Mouse (Mus musculus): Measurements from ENCODE around the gene Flrt2. TPM values are rescaled to one million over a fixed set of nuclear protein-coding genes. Genes with fewer than 3 reads are reported as not detected.

Flrt2 gene
- total and polyA plus RNA-seq, 3 experiments = not detected

DNA sequence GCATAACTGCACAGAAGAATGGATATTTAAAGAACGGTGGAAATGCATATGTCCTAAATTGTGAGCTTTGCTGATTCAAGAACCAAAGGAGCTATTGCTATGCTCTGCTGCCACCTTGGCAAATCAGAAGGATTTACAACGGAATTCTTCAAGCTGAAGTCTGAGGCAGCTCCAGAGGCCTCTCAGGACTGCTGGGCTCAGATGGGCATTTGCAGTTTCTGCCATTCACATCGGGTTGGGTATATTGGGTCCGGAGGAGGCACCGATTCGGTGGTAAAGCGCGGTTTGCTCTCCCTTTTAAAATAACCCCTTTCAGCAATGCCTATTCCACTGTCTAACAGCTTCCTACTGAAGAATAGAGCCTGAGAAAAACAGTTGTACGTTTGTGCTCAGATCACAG, 1.2 kb upstream of the Flrt2 start:
- Histone ChIP-seq H3K79me2 (replicated peaks; ENCODE audit: control insufficient read depth, extremely low read depth, insufficient read depth, poor library complexity, severe bottlenecking) (no peaks in the 10 kb centered on the region), H3K9me3 (replicated peaks; ENCODE audit: low read length) (peaks cover 71% of the 10 kb centered on the region), H3K36me3 (replicated peaks in 1 of 2; ENCODE audit: control insufficient read depth in 1 of 2, insufficient read depth in 1 of 2, low read length in 1 of 2) (no peaks in the 10 kb centered on the region), H3K4me2 (ENCODE audit: insufficient read depth, low read depth, poor library complexity, severe bottlenecking) (no peak overlapping the region), H3K27me3 (replicated peaks) (no peaks in the 10 kb centered on the region), H3K27ac (ENCODE audit: insufficient read depth, low read depth) (no peak overlapping the region), H3K9ac (ENCODE audit: insufficient read depth, low read depth) (no peak overlapping the region), H3K4me3 (replicated peaks in 1 of 3; ENCODE audit: low read depth in 2 of 3, low read length in 2 of 3, poor library complexity in 1 of 3) (no peak overlapping the region), H3K4me1 (ENCODE audit: control insufficient read depth in 1 of 2, insufficient read depth in 2 of 2) (no peaks in the 10 kb centered on the region)
- dilution Hi-C loops (cut with MboI; ENCODE audit: extremely low pct_ligation_motif_present, extremely low pct_unique_long_range_greater_than_20kb, low sequenced_read_pairs) = no loop called here
- in situ Hi-C loops (cut with MboI; ENCODE audit: low pct_ligation_motif_present, low pct_unique_long_range_greater_than_20kb, low sequenced_read_pairs) = no loop called here
- no peak for DNase-seq (ENCODE audit: extremely low read depth)
- TF ChIP-seq NELFE (IDR thresholded peaks at IDR 0.05; ENCODE audit: low read depth, low read length) = no peak
- TF ChIP-seq CHD2 (IDR thresholded peaks at IDR 0.05; ENCODE audit: low read length) = no peak
- no peak for TF ChIP-seq MEF2A (IDR thresholded peaks at IDR 0.05; ENCODE audit: borderline replicate concordance, low read depth, low read length)
- no peak for TF ChIP-seq JUND (conservative IDR thresholded peaks at IDR 0.05; ENCODE audit: low read depth, low read length)
- TF ChIP-seq CHD1 (IDR thresholded peaks at IDR 0.05; ENCODE audit: low read depth, low read length) = no peak
- no peak for TF ChIP-seq NRF1 (IDR thresholded peaks at IDR 0.05; ENCODE audit: low read depth, low read length)
- TF ChIP-seq USF1 (IDR thresholded peaks at IDR 0.05; ENCODE audit: low read depth, low read length) = no peak
- TF ChIP-seq IRF4 (IDR thresholded peaks at IDR 0.05; ENCODE audit: low read depth, low read length) = no peak
- TF ChIP-seq ZC3H11A (IDR thresholded peaks at IDR 0.05; ENCODE audit: low read depth, low read length) = no peak
- TF ChIP-seq RAD21 (IDR thresholded peaks at IDR 0.05; ENCODE audit: low read depth, low read length) = no peak
- no peak for TF ChIP-seq MXI1 (IDR thresholded peaks at IDR 0.05; ENCODE audit: low read depth, low read length)
- no peak for TF ChIP-seq CTCF (conservative IDR thresholded peaks at IDR 0.05 in 1 of 2, IDR thresholded peaks at IDR 0.05 in 1 of 2; ENCODE audit: low read depth in 2 of 2, low read length in 2 of 2)
- no peak for TF ChIP-seq GABPA (IDR thresholded peaks at IDR 0.05; ENCODE audit: insufficient replicate concordance, low read depth, low read length)
- no peak for TF ChIP-seq UBTF (IDR thresholded peaks at IDR 0.05; ENCODE audit: low read depth, low read length)
- no peak for TF ChIP-seq RCOR1 (conservative IDR thresholded peaks at IDR 0.05; ENCODE audit: low read depth, low read length)
- TF ChIP-seq EP300 (IDR thresholded peaks at IDR 0.05; ENCODE audit: low read length) = no peak
- TF ChIP-seq E2F4 (IDR thresholded peaks at IDR 0.05; ENCODE audit: insufficient replicate concordance, low read depth, low read length) = no peak
- no peak for TF ChIP-seq BHLHE40 (IDR thresholded peaks at IDR 0.05; ENCODE audit: low read depth, low read length)
- no peak for TF ChIP-seq USF2 (conservative IDR thresholded peaks at IDR 0.05; ENCODE audit: low read depth, low read length)
- TF ChIP-seq JUN (IDR thresholded peaks at IDR 0.05; ENCODE audit: insufficient read depth, low read depth, low read length) = no peak

DNA sequence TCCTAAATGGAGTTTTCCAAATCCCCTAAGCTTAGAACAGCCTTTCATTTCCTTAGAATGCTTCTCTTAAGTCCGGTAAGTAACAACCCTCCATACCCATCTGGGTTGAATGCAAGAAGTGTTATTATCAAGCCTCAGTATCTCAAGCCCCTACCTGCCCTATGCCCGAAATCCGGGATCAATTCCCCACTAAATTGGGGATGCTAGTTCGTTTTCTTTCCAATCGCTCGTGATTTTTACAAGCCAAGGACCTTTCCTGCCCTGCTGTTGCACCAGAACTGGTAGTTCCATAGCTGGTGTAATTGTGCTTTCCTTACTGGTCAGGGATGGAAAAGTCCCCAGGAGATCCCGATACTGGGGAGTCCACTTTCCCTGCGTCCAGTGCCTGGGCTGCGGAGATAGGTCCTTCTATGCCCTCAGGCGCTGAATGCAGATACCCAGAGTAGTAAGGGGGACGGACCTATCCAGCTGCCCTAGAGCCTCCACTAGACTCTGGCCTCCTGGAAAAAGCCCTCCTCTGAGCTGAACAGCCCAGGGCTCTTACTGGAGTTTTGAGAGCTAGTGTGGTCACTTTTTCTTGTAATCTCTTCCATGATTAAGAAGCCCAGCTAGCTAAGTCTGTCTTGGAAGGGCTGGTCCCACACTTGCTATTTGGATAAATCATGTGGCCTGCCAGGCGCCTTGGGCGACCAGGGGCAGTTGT, 1.1 kb downstream of the Flrt2 start:
- dilution Hi-C loops (cut with MboI; ENCODE audit: extremely low pct_ligation_motif_present, extremely low pct_unique_long_range_greater_than_20kb, low sequenced_read_pairs) = no loop called here
- Histone ChIP-seq H3K27ac (ENCODE audit: insufficient read depth, low read depth) (no peak overlapping the region), H3K4me3 (replicated peaks in 1 of 3; ENCODE audit: low read depth in 2 of 3, low read length in 2 of 3, poor library complexity in 1 of 3) (no peak overlapping the region), H3K9me3 (replicated peaks; ENCODE audit: low read length) (peaks cover 74% of the 10 kb centered on the region), H3K4me1 (ENCODE audit: control insufficient read depth in 1 of 2, insufficient read depth in 2 of 2) (no peaks in the 10 kb centered on the region), H3K79me2 (replicated peaks; ENCODE audit: control insufficient read depth, extremely low read depth, insufficient read depth, poor library complexity, severe bottlenecking) (no peaks in the 10 kb centered on the region), H3K4me2 (ENCODE audit: insufficient read depth, low read depth, poor library complexity, severe bottlenecking) (no peak overlapping the region), H3K27me3 (replicated peaks) (no peaks in the 10 kb centered on the region), H3K9ac (ENCODE audit: insufficient read depth, low read depth) (no peak overlapping the region), H3K36me3 (replicated peaks in 1 of 2; ENCODE audit: control insufficient read depth in 1 of 2, insufficient read depth in 1 of 2, low read length in 1 of 2) (no peaks in the 10 kb centered on the region)
- in situ Hi-C loops (cut with MboI; ENCODE audit: low pct_ligation_motif_present, low pct_unique_long_range_greater_than_20kb, low sequenced_read_pairs) = no loop called here
- TF ChIP-seq USF2 (conservative IDR thresholded peaks at IDR 0.05; ENCODE audit: low read depth, low read length) = no peak
- TF ChIP-seq CTCF (conservative IDR thresholded peaks at IDR 0.05 in 1 of 2, IDR thresholded peaks at IDR 0.05 in 1 of 2; ENCODE audit: low read depth in 2 of 2, low read length in 2 of 2) = no peak
- no peak for TF ChIP-seq ZC3H11A (IDR thresholded peaks at IDR 0.05; ENCODE audit: low read depth, low read length)
- no peak for DNase-seq (ENCODE audit: extremely low read depth)
